Mouse (Mus musculus) central nervous system, embryonic 14 days (tissue): ENCODE measurements around the gene Slc35b4. TPM values are rescaled to one million over a fixed set of nuclear protein-coding genes. Genes with fewer than 3 reads are reported as not detected.

ENCODE experiments used
- polyA plus RNA-seq: library from polyadenylated mRNA; depleted of rRNA; stranded (reverse); fragments of >200 nt; gene quantifications from 2 replicates; pipeline ENCODE4 v1.2.3, GENCODE M21; 2012; rRNA removed

Slc35b4 gene
- polyA plus RNA-seq, result 35.2 and 36.3 TPM in 2 replicates

DNA sequence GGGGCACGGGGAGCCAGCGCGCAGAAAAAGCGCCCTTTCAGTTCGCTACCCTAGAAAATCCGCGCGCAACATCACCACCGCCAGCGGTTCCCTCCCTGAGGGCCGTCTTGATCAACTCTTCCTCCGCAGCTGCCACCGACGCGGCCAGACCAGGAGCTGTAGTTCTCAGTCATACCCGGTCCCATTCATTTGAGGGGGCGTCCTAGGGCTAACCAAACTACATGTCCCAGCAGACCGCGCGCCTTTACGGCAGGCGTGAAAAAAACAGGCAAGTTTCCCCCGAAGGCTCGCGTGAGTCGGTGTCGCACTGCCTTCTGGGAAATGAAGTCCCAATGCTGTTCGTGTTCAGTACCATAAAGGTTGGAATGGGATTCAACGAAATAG lies at the start of gene Slc35b4:
TSS of gene Slc35b4 (minus strand) at position 248 of the 384 bp plus-strand sequence.

Other genes starting within 250 kb of the Slc35b4 start
- 0.91 and 0.93 TPM in 2 replicates for gene Lrguk, start 147.7 kb downstream of the Slc35b4 start, polyA plus RNA-seq
- gene Akr1b3, start 140.4 kb upstream of the Slc35b4 start, polyA plus RNA-seq, result 92.0 and 99.8 TPM in 2 replicates
- 5.0 and 6.1 TPM in 2 replicates for gene Akr1b8, start 177.0 kb upstream of the Slc35b4 start, polyA plus RNA-seq
- gene Akr1b10, start 207.1 kb upstream of the Slc35b4 start, polyA plus RNA-seq, result 8.5 and 9.1 TPM in 2 replicates
- not detected in 2 replicates for gene Akr1b7, start 235.2 kb upstream of the Slc35b4 start, polyA plus RNA-seq